Mouse (Mus musculus): ENCODE data around the gene Ppp2r2c. TPM values are rescaled to one million over a fixed set of nuclear protein-coding genes. Genes with fewer than 3 reads are reported as not detected.
A peak's percentile ranks its signal among the peaks of the same experiment; 100 is the strongest.
"Not testable (repeated sequence)": the region's sequence is repeated elsewhere in the genome, so short reads cannot be mapped to it uniquely, and the experiment has no call there.

Gene Ppp2r2c
- polyA plus RNA-seq, 1 experiment from 2014 or later, result 61.1 TPM

DNA sequence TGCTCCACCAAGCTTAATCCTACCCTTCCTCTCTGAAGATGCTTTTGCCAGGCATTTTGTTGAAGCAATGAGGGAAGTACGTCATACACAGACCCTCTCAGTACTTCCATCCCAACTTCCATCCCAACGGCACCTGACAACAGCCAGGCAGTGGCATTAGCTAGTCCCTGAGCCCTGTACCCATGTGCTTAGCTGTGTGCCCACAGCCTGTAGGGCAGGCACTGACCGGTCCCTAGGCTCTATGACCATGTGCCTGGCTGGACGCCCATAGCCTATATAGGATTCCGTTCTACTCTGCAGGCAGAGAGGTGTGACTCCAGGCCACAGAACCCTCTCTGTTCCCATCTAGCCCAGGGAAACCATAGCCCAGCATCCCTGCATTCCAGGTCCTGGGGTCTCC, 69.7 kb downstream of the Ppp2r2c start:
- H3K4me3 ChIP-seq (ENCODE audit: low read depth, low read length), result no peak overlapping the region
- no peak overlapping the region for H3K27ac ChIP-seq (ENCODE audit: low read length)
- no peaks in the 10 kb centered on the region for H3K36me3 ChIP-seq (ENCODE audit: control insufficient read depth, insufficient read depth, low read length)
- H3K9ac ChIP-seq (ENCODE audit: low read depth, low read length), result no peak overlapping the region
- WGBS, result 92% methylated on average over 5 of the region's 5 CpGs
- ATAC-seq, result no peak
- H3K4me1 ChIP-seq (ENCODE audit: control insufficient read depth, insufficient read depth, low read length), result peaks cover 19% of the 10 kb centered on the region
- no peak overlapping the region for H3K4me2 ChIP-seq (ENCODE audit: low read length)
- H3K27me3 ChIP-seq (ENCODE audit: control insufficient read depth, insufficient read depth, low read depth, low read length), result no peaks in the 10 kb centered on the region
- no peaks in the 10 kb centered on the region for H3K9me3 ChIP-seq (replicated peaks; ENCODE audit: control insufficient read depth, low read length, poor library complexity, severe bottlenecking)

- H3K9ac ChIP-seq (ENCODE audit: low read depth, low read length); ATAC-seq; H3K4me3 ChIP-seq (ENCODE audit: low read depth, low read length); H3K36me3 ChIP-seq (ENCODE audit: control insufficient read depth, insufficient read depth, low read length); H3K9me3 ChIP-seq (replicated peaks; ENCODE audit: control insufficient read depth, low read length, poor library complexity, severe bottlenecking); H3K4me2 ChIP-seq (ENCODE audit: low read length); H3K27me3 ChIP-seq (ENCODE audit: control insufficient read depth, insufficient read depth, low read depth, low read length); H3K27ac ChIP-seq (ENCODE audit: low read length): not testable (repeated sequence)
- H3K4me1 ChIP-seq (ENCODE audit: control insufficient read depth, insufficient read depth, low read length), result peaks cover 19% of the 10 kb centered on the region
- 78% methylated on average over 2 of the region's 2 CpGs for WGBS
These were observed 70.7 kb downstream of the Ppp2r2c start for GRCm38 (mm10) chr5:36938991-36939390.

DNA sequence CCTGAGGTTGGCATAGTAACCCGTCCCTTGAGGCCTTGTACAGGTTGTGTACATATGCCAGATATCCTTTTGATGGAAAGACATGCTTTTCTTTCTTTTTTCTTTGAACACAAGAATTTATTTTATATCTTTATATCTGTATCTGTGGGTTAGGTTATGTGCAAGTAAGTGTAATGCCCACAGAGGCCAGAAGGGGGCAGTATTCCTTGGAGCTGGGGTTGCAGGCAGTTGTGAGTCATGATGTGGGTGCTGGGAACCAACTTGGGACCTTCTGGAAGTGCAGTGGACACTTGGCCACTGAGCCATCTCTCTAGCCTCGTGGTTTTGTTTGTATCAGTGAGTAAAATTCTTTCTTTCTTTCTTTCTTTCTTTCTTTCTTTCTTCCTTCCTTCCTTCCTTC, 74.1 kb downstream of the Ppp2r2c start:
- Histone ChIP-seq H3K9ac (ENCODE audit: low read depth, low read length) (no peak overlapping the region), H3K4me3 (ENCODE audit: low read depth, low read length) (no peak overlapping the region), H3K9me3 (replicated peaks; ENCODE audit: control insufficient read depth, low read length, poor library complexity, severe bottlenecking) (no peaks in the 10 kb centered on the region), H3K27ac (ENCODE audit: low read length) (no peak overlapping the region), H3K4me2 (ENCODE audit: low read length) (no peak overlapping the region), H3K27me3 (ENCODE audit: control insufficient read depth, insufficient read depth, low read depth, low read length) (no peaks in the 10 kb centered on the region), H3K4me1 (ENCODE audit: control insufficient read depth, insufficient read depth, low read length) (peaks cover 22% of the 10 kb centered on the region), H3K36me3 (ENCODE audit: control insufficient read depth, insufficient read depth, low read length) (0 out of 2 replicates have a peak, but pooled peaks cover 3% of the 10 kb centered on the region)
- ATAC-seq, result no peak
- WGBS, result 93% methylated on average over 2 of the region's 2 CpGs

GRCm38 (mm10) chr5:36944552-36944951, 76.2 kb downstream of the Ppp2r2c start:
- 64% methylated on average over 5 of the region's 5 CpGs for WGBS
- ATAC-seq, result no peak

DNA sequence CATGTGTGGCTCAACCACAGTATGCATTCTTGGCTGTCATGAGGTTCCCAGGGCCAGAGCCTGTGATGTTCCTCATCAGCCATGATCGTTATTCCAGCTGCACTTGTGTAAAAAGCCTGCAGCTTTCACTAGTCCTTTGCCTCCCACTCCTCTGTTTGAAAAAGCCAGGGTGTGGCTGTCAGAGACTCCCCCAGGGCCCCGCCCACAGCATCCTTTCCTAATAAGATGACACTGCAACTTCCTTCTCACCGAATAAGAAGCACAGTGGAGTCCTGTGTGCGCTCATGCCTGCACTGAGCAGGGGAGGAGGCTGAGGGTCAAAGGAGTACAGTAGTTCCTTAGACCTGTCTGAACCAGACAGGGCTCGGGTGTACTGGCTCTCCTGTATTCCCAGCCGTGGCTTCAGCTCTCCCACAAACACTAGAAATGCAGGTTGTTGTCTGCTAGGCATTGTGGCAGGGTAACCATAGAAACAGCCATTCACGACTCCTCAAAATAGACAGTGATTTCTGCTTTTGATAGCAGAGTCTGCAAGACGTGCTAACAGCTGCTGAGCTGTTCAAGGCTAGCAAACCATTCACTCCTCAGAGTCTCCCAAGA, 76.9 kb downstream of the Ppp2r2c start:
- H3K4me2 ChIP-seq (ENCODE audit: low read length), result no peak overlapping the region

More at GRCm38 (mm10) chr5:36944552-36944951, 76.2 kb downstream of the Ppp2r2c start:
- Histone ChIP-seq H3K36me3 (ENCODE audit: control insufficient read depth, insufficient read depth, low read length) (peaks cover 5% of the 10 kb centered on the region; the same call in 1 of the 2 replicates), H3K4me1 (ENCODE audit: control insufficient read depth, insufficient read depth, low read length) (peaks cover 22% of the 10 kb centered on the region), H3K27me3 (ENCODE audit: control insufficient read depth, insufficient read depth, low read depth, low read length) (no peaks in the 10 kb centered on the region), H3K4me2 (ENCODE audit: low read length) (no peak overlapping the region), H3K9ac (ENCODE audit: low read depth, low read length) (no peak overlapping the region), H3K4me3 (ENCODE audit: low read depth, low read length) (no peak overlapping the region), H3K27ac (ENCODE audit: low read length) (peak overlapping the region; percentile 84), H3K9me3 (replicated peaks; ENCODE audit: control insufficient read depth, low read length, poor library complexity, severe bottlenecking) (no peaks in the 10 kb centered on the region)

DNA sequence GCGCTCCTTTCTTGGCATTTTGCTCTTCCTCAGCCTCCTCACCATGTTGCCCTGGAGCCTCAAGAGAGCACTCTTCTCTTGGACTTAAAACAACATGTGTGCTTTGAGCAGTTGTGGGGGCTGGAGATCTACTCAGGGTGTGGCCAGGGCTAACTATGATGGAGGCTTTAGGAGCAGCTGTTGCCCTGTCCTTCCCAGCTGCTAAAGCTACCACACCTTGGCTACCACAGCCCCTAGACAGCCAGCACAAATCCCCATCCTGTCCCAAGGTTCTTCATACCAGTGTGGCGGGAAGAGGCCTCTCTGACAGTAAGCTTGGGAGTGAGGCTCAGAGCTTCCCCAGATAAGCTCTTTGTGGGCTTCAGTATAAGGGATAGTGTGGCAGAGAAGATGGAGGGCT, 77.4 kb downstream of the Ppp2r2c start:
- H3K27ac ChIP-seq (ENCODE audit: low read length), result peak overlapping the region; percentile 84
- ATAC-seq, result no peak
- peaks cover 22% of the 10 kb centered on the region for H3K4me1 ChIP-seq (ENCODE audit: control insufficient read depth, insufficient read depth, low read length)
- H3K27me3 ChIP-seq (ENCODE audit: control insufficient read depth, insufficient read depth, low read depth, low read length), result no peaks in the 10 kb centered on the region
- no peaks in the 10 kb centered on the region for H3K9me3 ChIP-seq (replicated peaks; ENCODE audit: control insufficient read depth, low read length, poor library complexity, severe bottlenecking)
- peak overlapping the region; percentile 18; the same call in 1 of the 2 replicates for H3K9ac ChIP-seq (ENCODE audit: low read depth, low read length)
- WGBS, result 74% methylated on average over 2 of the region's 2 CpGs
- H3K36me3 ChIP-seq (ENCODE audit: control insufficient read depth, insufficient read depth, low read length), result peaks cover 8% of the 10 kb centered on the region; the same call in 1 of the 2 replicates
- H3K4me2 ChIP-seq (ENCODE audit: low read length), result no peak overlapping the region
- no peak overlapping the region for H3K4me3 ChIP-seq (ENCODE audit: low read depth, low read length)

More for the DNA sequence above, 76.9 kb downstream of the Ppp2r2c start:
- WGBS, result 29% methylated on average over 8 of the region's 8 CpGs
- Histone ChIP-seq H3K4me3 (ENCODE audit: low read depth, low read length) (no peak overlapping the region), H3K4me1 (ENCODE audit: control insufficient read depth, insufficient read depth, low read length) (peaks cover 22% of the 10 kb centered on the region), H3K27ac (ENCODE audit: low read length) (peak overlapping the region; percentile 84), H3K9me3 (replicated peaks; ENCODE audit: control insufficient read depth, low read length, poor library complexity, severe bottlenecking) (no peaks in the 10 kb centered on the region), H3K9ac (ENCODE audit: low read depth, low read length) (peak overlapping the region; percentile 18; the same call in 1 of the 2 replicates), H3K36me3 (ENCODE audit: control insufficient read depth, insufficient read depth, low read length) (peaks cover 8% of the 10 kb centered on the region; the same call in 1 of the 2 replicates), H3K27me3 (ENCODE audit: control insufficient read depth, insufficient read depth, low read depth, low read length) (no peaks in the 10 kb centered on the region)
- ATAC-seq, result peak; percentile 74

DNA sequence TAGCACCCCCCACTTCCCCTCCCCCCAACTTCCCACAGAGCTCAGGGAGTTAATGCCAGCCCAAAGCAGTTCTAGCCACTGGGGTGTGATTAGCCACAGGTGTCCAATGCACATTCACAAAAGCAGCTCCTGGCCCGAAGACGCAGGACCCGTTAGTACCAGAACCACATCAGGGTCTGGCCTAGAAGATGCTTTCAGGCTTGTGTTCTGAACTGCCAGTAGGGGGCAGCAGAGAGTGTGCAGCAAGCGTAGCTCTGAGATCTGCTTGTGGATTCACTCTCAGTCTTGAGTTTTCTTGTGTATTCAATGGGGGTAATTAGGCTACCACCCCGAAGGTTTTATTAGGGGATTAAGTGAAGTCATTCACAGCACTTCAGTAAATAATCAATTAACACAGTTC, 78.1 kb downstream of the Ppp2r2c start:
- 9% methylated on average over 5 of the region's 5 CpGs for WGBS
- peak; percentile 23; the same call in 1 of the 2 replicates for ATAC-seq
- H3K27ac ChIP-seq (ENCODE audit: low read length), result peak overlapping the region; percentile 84; the same call in 1 of the 2 replicates

GRCm38 (mm10) chr5:36948831-36949230, 80.5 kb downstream of the Ppp2r2c start:
- Histone ChIP-seq H3K9ac (ENCODE audit: low read depth, low read length) (no peak overlapping the region), H3K4me3 (ENCODE audit: low read depth, low read length) (no peak overlapping the region), H3K4me2 (ENCODE audit: low read length) (no peak overlapping the region), H3K9me3 (replicated peaks; ENCODE audit: control insufficient read depth, low read length, poor library complexity, severe bottlenecking) (no peaks in the 10 kb centered on the region), H3K27me3 (ENCODE audit: control insufficient read depth, insufficient read depth, low read depth, low read length) (no peaks in the 10 kb centered on the region), H3K27ac (ENCODE audit: low read length) (no peak overlapping the region), H3K36me3 (ENCODE audit: control insufficient read depth, insufficient read depth, low read length) (peaks cover 16% of the 10 kb centered on the region; the same call in 1 of the 2 replicates), H3K4me1 (ENCODE audit: control insufficient read depth, insufficient read depth, low read length) (peaks cover 22% of the 10 kb centered on the region)
- ATAC-seq, result peak; percentile 54
- WGBS, result 7% methylated on average over 3 of the region's 3 CpGs

More for the DNA sequence above, 78.1 kb downstream of the Ppp2r2c start:
- Histone ChIP-seq H3K4me2 (ENCODE audit: low read length) (no peak overlapping the region), H3K36me3 (ENCODE audit: control insufficient read depth, insufficient read depth, low read length) (peaks cover 8% of the 10 kb centered on the region; the same call in 1 of the 2 replicates), H3K4me1 (ENCODE audit: control insufficient read depth, insufficient read depth, low read length) (peaks cover 22% of the 10 kb centered on the region), H3K27me3 (ENCODE audit: control insufficient read depth, insufficient read depth, low read depth, low read length) (no peaks in the 10 kb centered on the region), H3K4me3 (ENCODE audit: low read depth, low read length) (no peak overlapping the region), H3K9ac (ENCODE audit: low read depth, low read length) (no peak overlapping the region), H3K9me3 (replicated peaks; ENCODE audit: control insufficient read depth, low read length, poor library complexity, severe bottlenecking) (no peaks in the 10 kb centered on the region)

GRCm38 (mm10) chr5:36950871-36951270, 82.6 kb downstream of the Ppp2r2c start:
- Histone ChIP-seq H3K9me3 (replicated peaks; ENCODE audit: control insufficient read depth, low read length, poor library complexity, severe bottlenecking) (no peaks in the 10 kb centered on the region), H3K27ac (ENCODE audit: low read length) (no peak overlapping the region), H3K9ac (ENCODE audit: low read depth, low read length) (no peak overlapping the region), H3K4me2 (ENCODE audit: low read length) (no peak overlapping the region), H3K4me1 (ENCODE audit: control insufficient read depth, insufficient read depth, low read length) (peaks cover 6% of the 10 kb centered on the region), H3K27me3 (ENCODE audit: control insufficient read depth, insufficient read depth, low read depth, low read length) (no peaks in the 10 kb centered on the region), H3K4me3 (ENCODE audit: low read depth, low read length) (no peak overlapping the region), H3K36me3 (ENCODE audit: control insufficient read depth, insufficient read depth, low read length) (peaks cover 16% of the 10 kb centered on the region; the same call in 1 of the 2 replicates)
- WGBS, result 58% methylated on average over 2 of the region's 2 CpGs
- ATAC-seq, result no peak
